Mouse (Mus musculus) intestine, embryonic 14.5 days (tissue): ENCODE data around the gene Olfr821. TPM values are rescaled to one million over a fixed set of nuclear protein-coding genes. Genes with fewer than 3 reads are reported as not detected.
"Not testable (repeated sequence)": the region's sequence is repeated elsewhere in the genome, so short reads cannot be mapped to it uniquely, and the experiment has no call there.

Experiments
- ATAC-seq: fragments of 200-750 bp; cut with Nextera tagmentation; replicated peaks from 2 replicates; pipeline ENCODE4 v1.8.0; 2017; ENCODE audit warnings: low read depth, moderate number of reproducible peaks, moderate TSS enrichment, moderate library complexity; ENCODE audit not compliant: low FRiP score, low TSS enrichment
- DNase-seq: peaks from one replicate; pipeline ENCODE4 v3.0.0-alpha.2; 2018; ENCODE audit warnings: low spot score
- H3K27ac ChIP-seq: fragments of 300-500 bp; sonication (generic); 2 replicates; pipeline ENCODE4 v1.5.1; 2014; ENCODE audit warnings: low read depth, mild to moderate bottlenecking, control low read depth
- H3K27me3 ChIP-seq: fragments of 300-500 bp; sonication (generic); replicated peaks from 2 replicates; pipeline ENCODE4 v1.6.1; 2014; ENCODE audit warnings: low read length, control low read depth; ENCODE audit not compliant: control insufficient read depth, insufficient read depth
- H3K36me3 ChIP-seq: fragments of 300-500 bp; sonication (generic); 2 replicates; pipeline ENCODE4 v1.6.1; 2014; ENCODE audit warnings: low read length, control low read depth; ENCODE audit not compliant: control insufficient read depth, insufficient read depth
- H3K4me1 ChIP-seq: fragments of 300-500 bp; sonication (generic); replicated peaks from 2 replicates; pipeline ENCODE4 v1.6.1; 2014; ENCODE audit warnings: low read length, control low read depth, mixed read lengths; ENCODE audit not compliant: control insufficient read depth, insufficient read depth
- H3K4me2 ChIP-seq: fragments of 300-500 bp; sonication (generic); 2 replicates; pipeline ENCODE4 v1.6.1; 2014; ENCODE audit warnings: low read length
- H3K4me3 ChIP-seq: fragments of 300-500 bp; sonication (generic); 2 replicates; pipeline ENCODE4 v1.5.1; 2014; ENCODE audit warnings: low read depth, low read length, control low read depth, mixed read lengths
- H3K9ac ChIP-seq: fragments of 300-500 bp; sonication (generic); 2 replicates; pipeline ENCODE4 v1.6.1; 2014; ENCODE audit warnings: mild to moderate bottlenecking, low read length
- H3K9me3 ChIP-seq: fragments of 300-500 bp; sonication (generic); 2 replicates; pipeline ENCODE4 v1.6.1; 2016; ENCODE audit warnings: low read length, control low read depth; ENCODE audit not compliant: control insufficient read depth
- WGBS: fragments of 180-500 bp; shearing (Covaris S2); extraction: QIAGEN DNeasy Blood & Tissue Kit; methylation state at CpG from one replicate; pipeline ENCODE4 v1.1.7; 2014; 5-methylcytosine and 5-hydroxymethylcytosine counted together
- polyA plus RNA-seq: library from polyadenylated mRNA; unstranded; fragments of >200 nt; fragmentation: Nextera tagmentation; extraction: Ambion mirVana; gene quantifications from 2 replicates; pipeline ENCODE4 v1.2.1, GENCODE M21; 2014

The Olfr821 gene
- polyA plus RNA-seq = not detected in 2 replicates

GRCm38 (mm10) chr10:130030048-130030447 is at the start of gene Olfr821:
Gene Olfr821 (plus strand): TSS chr10:130030348.
- Histone ChIP-seq H3K4me3 (no peak within 1 kb of the TSS), H3K36me3 (no peaks in the 10 kb centered on the region), H3K9me3 (no peaks in the 10 kb centered on the region), H3K4me1 (no peaks in the 10 kb centered on the region), H3K27me3 (no peaks in the 10 kb centered on the region), H3K27ac (no peak within 1 kb of the TSS), H3K4me2 (no peak within 1 kb of the TSS), H3K9ac (no peak within 1 kb of the TSS)
- DNase-seq (no peak), ATAC-seq (no peak)

DNA sequence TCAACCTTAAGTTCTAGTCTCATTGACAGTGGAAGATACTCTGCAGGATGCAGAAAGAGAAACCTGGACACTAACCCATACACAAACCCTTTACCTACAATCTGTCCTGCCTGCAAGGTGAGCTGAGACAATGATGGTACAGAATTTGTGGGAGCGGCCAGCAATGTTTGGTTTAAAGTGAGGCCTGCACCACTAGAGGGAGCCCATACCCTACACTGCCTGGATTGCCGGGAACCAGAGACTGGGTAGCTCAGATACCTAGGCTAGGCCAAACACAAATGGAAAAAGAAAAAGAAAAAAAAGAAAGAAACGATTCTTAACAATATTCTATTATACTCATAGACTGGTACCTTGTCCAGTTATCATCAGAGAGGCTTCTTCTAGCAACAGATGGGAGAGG is 48.3 kb upstream of the Olfr821 start:
- H3K4me3 ChIP-seq, H3K4me1 ChIP-seq, ATAC-seq, DNase-seq, H3K27me3 ChIP-seq, H3K4me2 ChIP-seq, H3K36me3 ChIP-seq, H3K9ac ChIP-seq, H3K9me3 ChIP-seq, H3K27ac ChIP-seq: not testable (repeated sequence)
- WGBS = no CpG with 5 or more reads among the region's 3 CpGs

DNA sequence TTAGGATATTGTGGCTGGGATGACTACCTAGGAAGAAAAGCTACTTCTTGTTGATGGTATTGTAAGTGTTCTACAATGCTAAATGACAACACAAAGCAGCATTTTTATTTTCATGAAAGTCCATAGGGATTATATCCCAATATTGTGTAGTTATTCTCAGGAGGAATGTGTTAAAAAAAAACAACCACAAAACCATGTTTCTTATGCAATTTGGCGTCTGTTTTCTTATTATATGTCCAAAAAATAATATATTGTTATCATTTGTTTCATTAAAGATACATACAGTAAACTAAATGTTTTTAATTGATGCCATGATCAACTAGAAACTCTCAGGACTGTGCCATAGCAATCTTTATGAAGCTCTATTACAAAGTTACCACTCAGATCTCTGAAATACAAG is 45.2 kb upstream of the Olfr821 start, which contains the start of gene Gm10310:
Gm10310 (minus strand) TSS at position 101 of the 400 bp plus-strand sequence.
- not testable (repeated sequence) for H3K9ac ChIP-seq, DNase-seq, H3K4me1 ChIP-seq, H3K36me3 ChIP-seq, ATAC-seq, H3K9me3 ChIP-seq, H3K27me3 ChIP-seq, H3K4me3 ChIP-seq, H3K4me2 ChIP-seq, H3K27ac ChIP-seq
- no CpG with 5 or more reads among the region's 1 CpGs for WGBS

DNA sequence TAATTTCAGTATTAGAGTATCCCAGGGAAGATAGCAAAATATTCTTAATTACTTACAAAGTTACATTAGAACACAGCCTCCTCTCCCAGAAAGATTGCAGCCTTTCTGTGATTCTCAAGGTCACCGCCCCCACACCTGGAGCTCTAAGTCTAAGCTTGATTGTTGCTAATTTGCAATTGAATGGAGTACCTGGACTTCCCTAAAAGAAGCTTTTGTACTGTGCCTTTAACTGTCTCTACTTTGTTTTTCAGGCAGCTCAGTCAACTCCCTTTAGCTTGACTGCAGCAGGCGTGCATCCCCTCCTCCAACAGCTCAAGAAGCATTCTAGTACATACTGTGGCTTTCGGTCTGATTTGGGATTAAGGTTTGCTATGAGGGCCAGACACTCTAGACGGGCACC is 26.0 kb upstream of the Olfr821 start:
- WGBS = 87% methylated on average over 4 of the region's 4 CpGs
- H3K36me3 ChIP-seq, H3K9me3 ChIP-seq, H3K27ac ChIP-seq, DNase-seq, ATAC-seq, H3K27me3 ChIP-seq, H3K4me2 ChIP-seq, H3K9ac ChIP-seq, H3K4me1 ChIP-seq, H3K4me3 ChIP-seq: not testable (repeated sequence)

- H3K36me3 ChIP-seq, H3K4me3 ChIP-seq, H3K27me3 ChIP-seq, ATAC-seq, H3K27ac ChIP-seq, H3K4me2 ChIP-seq, H3K9ac ChIP-seq, DNase-seq, H3K9me3 ChIP-seq, H3K4me1 ChIP-seq: not testable (repeated sequence)
- 89% methylated on average over 4 of the region's 4 CpGs for WGBS
Observed at GRCm38 (mm10) chr10:130005366-130005765, 24.8 kb upstream of the Olfr821 start.

DNA sequence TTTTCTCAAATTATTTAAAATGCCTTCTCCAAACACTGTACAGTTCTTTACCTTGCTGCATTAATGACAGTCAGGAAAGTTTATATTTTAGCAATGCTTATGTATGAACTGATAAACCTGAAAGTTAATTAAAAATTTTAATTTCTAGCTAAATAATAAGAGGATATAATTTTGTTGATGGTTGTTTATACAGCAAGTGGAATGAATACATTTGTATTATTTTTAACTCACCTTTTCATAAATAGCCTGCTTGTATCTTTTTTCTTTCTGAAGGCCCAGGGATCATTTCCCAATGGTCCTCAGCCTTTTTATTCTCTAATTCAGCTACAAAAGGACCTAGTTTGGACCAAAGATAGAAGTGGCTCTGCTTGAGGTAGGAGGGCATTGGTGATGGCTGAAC is 17.8 kb upstream of the Olfr821 start, which contains the start of gene Olfr820:
Olfr820 (plus strand) TSS at position 301 of the 400 bp plus-strand sequence.
- Histone ChIP-seq H3K9me3 (no peaks in the 10 kb centered on the region), H3K27ac (no peak within 1 kb of the TSS), H3K9ac (no peak within 1 kb of the TSS), H3K36me3 (no peaks in the 10 kb centered on the region), H3K4me3 (no peak within 1 kb of the TSS), H3K27me3 (no peaks in the 10 kb centered on the region), H3K4me1 (no peaks in the 10 kb centered on the region), H3K4me2 (no peak within 1 kb of the TSS)
- no peak for ATAC-seq
- no peak for DNase-seq

GRCm38 (mm10) chr10:130037096-130037495 is 6.9 kb downstream of the Olfr821 start:
- 74% methylated on average over 6 of the region's 6 CpGs for WGBS
- H3K36me3 ChIP-seq = no peaks in the 10 kb centered on the region
- no peaks in the 10 kb centered on the region for H3K4me1 ChIP-seq
- DNase-seq = no peak
- H3K9ac ChIP-seq = no peak overlapping the region
- no peak overlapping the region for H3K4me3 ChIP-seq
- no peak for ATAC-seq
- no peaks in the 10 kb centered on the region for H3K9me3 ChIP-seq
- no peaks in the 10 kb centered on the region for H3K27me3 ChIP-seq
- no peak overlapping the region for H3K4me2 ChIP-seq
- no peak overlapping the region for H3K27ac ChIP-seq

- H3K27ac ChIP-seq = no peak within 1 kb of the TSS
- no peak within 1 kb of the TSS for H3K4me3 ChIP-seq
- no peak within 1 kb of the TSS for H3K9ac ChIP-seq
- no peak for DNase-seq
- no peaks in the 10 kb centered on the region for H3K36me3 ChIP-seq
- no peaks in the 10 kb centered on the region for H3K27me3 ChIP-seq
- no peaks in the 10 kb centered on the region for H3K9me3 ChIP-seq
- ATAC-seq = no peak
- no peak within 1 kb of the TSS for H3K4me2 ChIP-seq
- no peaks in the 10 kb centered on the region for H3K4me1 ChIP-seq
Observed at GRCm38 (mm10) chr10:130070910-130071309, 40.8 kb downstream of the Olfr821 start, which contains the start of gene Olfr822. Gene Olfr822 (plus strand): TSS chr10:130071210.
